Mouse (Mus musculus) midbrain, embryonic 13.5 days (tissue): ENCODE results near the gene Dap3. TPM values are rescaled to one million over a fixed set of nuclear protein-coding genes. Genes with fewer than 3 reads are reported as not detected.
"Not testable (repeated sequence)": the region's sequence is repeated elsewhere in the genome, so short reads cannot be mapped to it uniquely, and the experiment has no call there.

Experiments used
- ATAC-seq: fragments of 200-750 bp; cut with Nextera tagmentation; 2 replicates; pipeline ENCODE4 v1.8.0; 2017; ENCODE audit warnings: mild to moderate bottlenecking, moderate TSS enrichment, moderate library complexity
- H3K27ac ChIP-seq: fragments of 300-500 bp; sonication (generic); 2 replicates; pipeline ENCODE4 v1.5.1; 2015; ENCODE audit warnings: inconsistent platforms, mild to moderate bottlenecking, moderate library complexity
- H3K27me3 ChIP-seq: fragments of 300-500 bp; sonication (generic); 2 replicates; pipeline ENCODE4 v1.6.1; 2015; ENCODE audit warnings: mild to moderate bottlenecking, inconsistent platforms
- H3K36me3 ChIP-seq: fragments of 300-500 bp; sonication (generic); 2 replicates; pipeline ENCODE4 v1.6.1; 2015; ENCODE audit warnings: mild to moderate bottlenecking, inconsistent platforms
- H3K4me1 ChIP-seq: fragments of 300-500 bp; sonication (generic); replicated peaks from 2 replicates; pipeline ENCODE4 v1.6.1; 2015; ENCODE audit warnings: inconsistent platforms
- H3K4me2 ChIP-seq: fragments of 300-500 bp; sonication (generic); replicated peaks from 2 replicates; pipeline ENCODE4 v1.6.1; 2015; ENCODE audit warnings: moderate library complexity, mild to moderate bottlenecking, inconsistent platforms
- H3K4me3 ChIP-seq: fragments of 300-500 bp; sonication (generic); replicated peaks from 2 replicates; pipeline ENCODE4 v1.5.1; 2015; ENCODE audit warnings: mild to moderate bottlenecking, inconsistent platforms
- H3K9ac ChIP-seq: fragments of 300-500 bp; sonication (generic); replicated peaks from 2 replicates; pipeline ENCODE4 v1.6.1; 2015; ENCODE audit warnings: mild to moderate bottlenecking, inconsistent platforms
- H3K9me3 ChIP-seq: fragments of 300-500 bp; sonication (generic); 2 replicates; pipeline ENCODE4 v1.6.1; 2016; ENCODE audit warnings: mild to moderate bottlenecking, inconsistent platforms
- WGBS: fragments of 180-500 bp; shearing (Covaris S2); methylation state at CpG from one replicate; pipeline ENCODE4 v1.1.7; 2015; 5-methylcytosine and 5-hydroxymethylcytosine counted together
- polyA plus RNA-seq: library from polyadenylated mRNA; unstranded; fragments of >200 nt; fragmentation: Nextera tagmentation; extraction: Ambion mirVana; gene quantifications from 2 replicates; pipeline ENCODE4 v1.2.1, GENCODE M21; 2015

Dap3 gene
- 128 and 131 TPM in 2 replicates for polyA plus RNA-seq

GRCm38 (mm10) chr3:88950576-88951326, at the start of gene Dap3, which contains the start of gene Ash1l:
Gene Dap3, minus strand, starts transcription at chr3:88951181.
Gene Ash1l, plus strand, starts transcription at chr3:88950622.
- no peaks in the 10 kb centered on the region for H3K27me3 ChIP-seq
- peaks cover 41% of the 10 kb centered on the region for H3K4me1 ChIP-seq
- H3K4me2 ChIP-seq: peak within 1 kb of the TSS; percentile 72
- 0% methylated on average over 44 of the region's 64 CpGs for WGBS
- peak; percentile 90 for ATAC-seq
- H3K36me3 ChIP-seq: no peaks in the 10 kb centered on the region
- peak within 1 kb of the TSS; percentile 94 for H3K9ac ChIP-seq
- peak within 1 kb of the TSS; percentile 91 for H3K4me3 ChIP-seq
- peak within 1 kb of the TSS; percentile 99 for H3K27ac ChIP-seq
- H3K9me3 ChIP-seq: no peaks in the 10 kb centered on the region

DNA sequence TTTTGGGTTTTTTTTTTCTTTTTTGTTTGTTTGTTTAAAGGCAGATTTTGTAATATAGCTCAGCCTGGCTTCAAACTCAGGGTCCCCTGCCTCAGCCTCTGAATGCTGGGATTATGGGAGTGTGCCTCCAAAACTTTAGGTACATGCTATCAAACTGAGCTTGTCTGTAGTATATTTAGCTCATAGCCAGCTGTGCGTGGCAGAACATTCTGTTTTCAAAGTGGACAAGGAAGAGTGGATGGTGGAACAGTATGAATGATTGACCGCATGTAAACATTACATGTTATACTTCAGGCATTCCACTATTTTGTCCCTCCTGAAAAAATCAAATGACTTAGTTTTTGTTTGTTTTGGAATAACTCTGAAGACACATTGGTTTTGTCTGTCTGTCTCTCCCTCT, 41.8 kb upstream of the Dap3 start:
- ATAC-seq: no peak
- Histone ChIP-seq H3K9ac (no peak overlapping the region), H3K27me3 (no peaks in the 10 kb centered on the region), H3K9me3 (no peaks in the 10 kb centered on the region), H3K36me3 (peaks cover 5% of the 10 kb centered on the region; the same call in 1 of the 2 replicates), H3K4me1 (no peaks in the 10 kb centered on the region), H3K27ac (no peak overlapping the region), H3K4me3 (no peak overlapping the region), H3K4me2 (no peak overlapping the region)
- WGBS: 94% methylated on average over 2 of the region's 2 CpGs

DNA sequence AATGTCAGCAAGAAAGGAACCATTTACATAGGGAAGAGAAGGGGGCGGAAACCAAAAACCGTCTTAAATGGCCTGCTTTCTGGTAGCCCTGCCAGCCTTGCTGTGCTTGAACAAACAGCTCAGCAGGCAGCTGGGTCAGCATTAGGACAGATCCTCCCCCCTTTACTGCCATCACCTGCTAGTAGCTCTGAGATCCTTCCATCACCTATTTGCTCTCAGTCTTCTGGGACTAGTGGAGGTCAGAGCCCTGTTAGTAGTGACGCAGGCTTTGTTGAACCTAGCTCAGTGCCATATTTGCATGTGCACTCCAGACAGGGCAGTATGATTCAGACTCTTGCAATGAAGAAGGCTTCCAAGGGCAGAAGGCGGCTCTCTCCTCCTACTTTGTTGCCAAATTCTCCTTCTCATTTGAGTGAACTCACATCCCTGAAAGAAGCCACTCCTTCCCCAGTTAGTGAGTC, 33.0 kb upstream of the Dap3 start:
- Histone ChIP-seq H3K4me1 (no peaks in the 10 kb centered on the region), H3K9me3 (no peaks in the 10 kb centered on the region), H3K4me2 (no peak overlapping the region), H3K4me3 (no peak overlapping the region), H3K27ac (no peak overlapping the region), H3K27me3 (no peaks in the 10 kb centered on the region), H3K36me3 (peaks cover 52% of the 10 kb centered on the region), H3K9ac (no peak overlapping the region)
- ATAC-seq: no peak
- WGBS: 55% methylated on average over 4 of the region's 4 CpGs

GRCm38 (mm10) chr3:88981206-88982010, 30.4 kb upstream of the Dap3 start:
- Histone ChIP-seq H3K9me3 (no peaks in the 10 kb centered on the region), H3K27me3 (no peaks in the 10 kb centered on the region), H3K4me2 (no peak overlapping the region), H3K27ac (no peak overlapping the region), H3K9ac (no peak overlapping the region), H3K4me3 (no peak overlapping the region), H3K4me1 (no peaks in the 10 kb centered on the region), H3K36me3 (peaks cover 51% of the 10 kb centered on the region)
- 94% methylated on average over 8 of the region's 8 CpGs for WGBS
- no peak for ATAC-seq

DNA sequence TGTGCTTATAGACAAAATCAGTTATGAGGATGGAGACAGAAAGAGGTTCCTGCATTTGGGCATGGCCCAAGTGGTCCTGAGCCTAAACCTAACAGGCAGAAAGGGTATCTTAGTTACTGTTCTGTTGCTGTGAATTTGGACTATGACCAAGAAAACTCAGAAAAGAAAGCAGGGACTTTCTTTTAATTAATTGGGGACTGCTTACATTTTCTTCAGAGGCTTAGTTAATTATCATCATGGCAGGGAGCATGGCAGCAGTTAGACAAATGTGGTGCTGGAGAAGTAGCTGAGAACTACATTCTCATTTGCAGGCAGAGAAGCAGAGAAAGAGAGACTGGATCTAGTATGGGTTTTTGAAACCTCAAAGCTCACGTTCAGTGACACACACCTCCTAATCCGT, 24.0 kb upstream of the Dap3 start:
- no peak overlapping the region for H3K4me3 ChIP-seq
- H3K9me3 ChIP-seq: no peaks in the 10 kb centered on the region
- 0 out of 2 replicates have a peak, but pooled peaks cover 2% of the 10 kb centered on the region for H3K36me3 ChIP-seq
- no peak overlapping the region for H3K27ac ChIP-seq
- no peak overlapping the region for H3K4me2 ChIP-seq
- no peak overlapping the region for H3K9ac ChIP-seq
- H3K4me1 ChIP-seq: 0 out of 2 replicates have a peak, but pooled peaks cover 3% of the 10 kb centered on the region
- 89% methylated on average over 2 of the region's 2 CpGs for whole genome bisulfite sequencing
- H3K27me3 ChIP-seq: no peaks in the 10 kb centered on the region
- ATAC-seq: no peak

- H3K9ac ChIP-seq, H3K4me3 ChIP-seq, H3K4me2 ChIP-seq, H3K27ac ChIP-seq, H3K9me3 ChIP-seq, H3K36me3 ChIP-seq, H3K27me3 ChIP-seq, ATAC-seq, H3K4me1 ChIP-seq: not testable (repeated sequence)
Measured at GRCm38 (mm10) chr3:88963211-88963610, 12.2 kb upstream of the Dap3 start.

- no peaks in the 10 kb centered on the region for H3K36me3 ChIP-seq
- peaks cover 31% of the 10 kb centered on the region for H3K4me1 ChIP-seq
- ATAC-seq: no peak
- H3K9ac ChIP-seq: no peak overlapping the region
- no peak overlapping the region for H3K27ac ChIP-seq
- H3K27me3 ChIP-seq: no peaks in the 10 kb centered on the region
- no peaks in the 10 kb centered on the region for H3K9me3 ChIP-seq
- no peak overlapping the region for H3K4me2 ChIP-seq
- H3K4me3 ChIP-seq: no peak overlapping the region
Measured at GRCm38 (mm10) chr3:88953736-88954135, 2.8 kb upstream of the Dap3 start.

- Histone ChIP-seq H3K27me3 (no peaks in the 10 kb centered on the region), H3K4me2 (no peak overlapping the region), H3K9ac (no peak overlapping the region), H3K4me3 (no peak overlapping the region), H3K36me3 (no peaks in the 10 kb centered on the region), H3K4me1 (peaks cover 36% of the 10 kb centered on the region), H3K27ac (no peak overlapping the region), H3K9me3 (no peaks in the 10 kb centered on the region)
- no peak for ATAC-seq
- 94% methylated on average over 4 of the region's 4 CpGs for WGBS
Measured at GRCm38 (mm10) chr3:88953246-88953645, 2.3 kb upstream of the Dap3 start.

- Histone ChIP-seq H3K9ac (peak overlapping the region; percentile 94), H3K27me3 (no peaks in the 10 kb centered on the region), H3K4me1 (peaks cover 41% of the 10 kb centered on the region), H3K27ac (peak overlapping the region; percentile 99), H3K4me2 (peak overlapping the region; percentile 71), H3K36me3 (no peaks in the 10 kb centered on the region), H3K9me3 (no peaks in the 10 kb centered on the region), H3K4me3 (peak overlapping the region; percentile 91)
- ATAC-seq: no peak
- under 1% methylated on average over 5 of the region's 5 CpGs for WGBS
Measured at GRCm38 (mm10) chr3:88951327-88951800, 383 bp upstream of the Dap3 start.

GRCm38 (mm10) chr3:88949786-88950575, 1.0 kb downstream of the Dap3 start:
- Histone ChIP-seq H3K36me3 (no peaks in the 10 kb centered on the region), H3K9me3 (no peaks in the 10 kb centered on the region), H3K27me3 (no peaks in the 10 kb centered on the region), H3K4me2 (peak overlapping the region; percentile 72), H3K4me3 (peak overlapping the region; percentile 91), H3K27ac (peak overlapping the region; percentile 99), H3K4me1 (peaks cover 41% of the 10 kb centered on the region), H3K9ac (peak overlapping the region; percentile 94)
- ATAC-seq: peak; percentile 95
- WGBS: 0% methylated on average over 50 of the region's 92 CpGs

GRCm38 (mm10) chr3:88944109-88944508, 6.9 kb downstream of the Dap3 start:
- Histone ChIP-seq H3K27me3 (no peaks in the 10 kb centered on the region), H3K4me2 (no peak overlapping the region)

More at GRCm38 (mm10) chr3:88944109-88944508, 6.9 kb downstream of the Dap3 start:
- 96% methylated on average over 4 of the region's 4 CpGs for WGBS
- H3K4me1 ChIP-seq: peaks cover 17% of the 10 kb centered on the region
- no peak overlapping the region for H3K9ac ChIP-seq
- no peak overlapping the region for H3K4me3 ChIP-seq
- no peak overlapping the region for H3K27ac ChIP-seq
- ATAC-seq: no peak
- no peaks in the 10 kb centered on the region for H3K9me3 ChIP-seq
- peaks cover 26% of the 10 kb centered on the region for H3K36me3 ChIP-seq
